Mouse (Mus musculus): ENCODE data around the gene Foxg1. TPM values are rescaled to one million over a fixed set of nuclear protein-coding genes. Genes with fewer than 3 reads are reported as not detected.

Foxg1 gene
- polyA plus RNA-seq, 1 experiment from 2014 or later: 0.71 TPM

DNA sequence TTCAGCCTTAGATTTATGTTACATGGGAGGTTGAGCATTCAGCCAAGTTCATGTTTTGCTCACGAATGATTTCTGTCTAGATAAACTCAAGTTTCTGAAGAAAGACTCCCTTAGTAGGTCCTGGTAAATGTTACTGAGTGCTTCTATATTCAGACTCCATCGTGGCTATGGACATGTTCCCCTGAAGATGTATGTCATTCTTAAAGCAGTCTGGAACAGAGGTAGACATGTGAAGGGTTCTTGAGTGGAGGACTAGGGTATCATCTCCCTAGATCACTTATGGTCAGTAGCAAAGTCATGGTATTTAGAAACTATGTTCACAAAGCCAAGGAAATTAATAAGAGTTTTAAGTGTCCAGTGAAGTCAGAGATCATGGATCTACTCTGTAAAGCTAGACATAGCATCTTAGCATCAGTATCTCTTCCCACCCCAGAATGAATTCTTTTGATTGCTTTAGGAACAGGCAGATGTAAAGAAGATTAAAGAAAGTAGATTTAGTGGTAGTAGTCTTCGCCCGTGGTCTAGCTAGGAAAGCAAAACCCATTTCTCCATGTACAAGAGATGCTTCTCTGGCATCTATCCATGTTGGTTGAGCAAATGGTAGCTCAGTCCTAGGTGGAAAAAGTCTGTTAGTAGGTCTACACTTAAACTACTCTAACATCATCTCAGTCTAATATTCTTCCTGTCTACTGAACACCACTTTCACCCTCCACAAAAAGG, 15.1 kb downstream of the Foxg1 start:
- Histone ChIP-seq H3K9ac (no peak overlapping the region), H3K27me3 (peaks cover 70% of the 10 kb centered on the region), H3K27ac (replicated peaks) (no peak overlapping the region), H3K36me3 (no peaks in the 10 kb centered on the region), H3K4me3 (replicated peaks) (no peak overlapping the region), H3K4me2 (replicated peaks) (no peak overlapping the region), H3K9me3 (replicated peaks) (no peaks in the 10 kb centered on the region), H3K4me1 (peaks cover 11% of the 10 kb centered on the region)
- WGBS: 18% methylated on average over 4 of the region's 4 CpGs
- ATAC-seq (ENCODE audit: insufficient number of reproducible peaks, low FRiP score, low TSS enrichment, low read depth): no peak

DNA sequence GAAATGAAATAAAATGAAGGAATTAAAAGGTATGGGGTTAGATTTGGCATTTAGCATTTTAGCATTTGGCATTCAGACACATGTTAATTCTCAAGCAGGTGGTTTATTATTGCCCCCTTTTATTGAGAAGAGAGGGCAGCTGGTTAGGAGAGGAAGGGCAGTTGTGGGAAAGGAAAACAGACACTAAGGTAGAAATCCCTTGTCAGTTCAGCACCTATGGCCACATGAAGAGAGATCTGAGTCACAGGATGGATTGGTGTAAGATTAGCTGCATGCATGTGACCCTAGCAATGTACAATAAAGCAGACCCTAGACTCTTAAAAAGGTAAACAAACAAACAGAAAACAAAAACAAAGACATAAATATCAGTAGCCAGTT, 15.7 kb downstream of the Foxg1 start:
- no peaks in the 10 kb centered on the region for H3K9me3 ChIP-seq (replicated peaks)
- H3K27me3 ChIP-seq: peaks cover 71% of the 10 kb centered on the region
- H3K9ac ChIP-seq: no peak overlapping the region
- H3K4me1 ChIP-seq: peaks cover 11% of the 10 kb centered on the region
- ATAC-seq (ENCODE audit: insufficient number of reproducible peaks, low FRiP score, low TSS enrichment, low read depth): no peak
- H3K4me3 ChIP-seq (replicated peaks): no peak overlapping the region
- no peak overlapping the region for H3K4me2 ChIP-seq (replicated peaks)
- H3K36me3 ChIP-seq: no peaks in the 10 kb centered on the region
- H3K27ac ChIP-seq (replicated peaks): no peak overlapping the region

DNA sequence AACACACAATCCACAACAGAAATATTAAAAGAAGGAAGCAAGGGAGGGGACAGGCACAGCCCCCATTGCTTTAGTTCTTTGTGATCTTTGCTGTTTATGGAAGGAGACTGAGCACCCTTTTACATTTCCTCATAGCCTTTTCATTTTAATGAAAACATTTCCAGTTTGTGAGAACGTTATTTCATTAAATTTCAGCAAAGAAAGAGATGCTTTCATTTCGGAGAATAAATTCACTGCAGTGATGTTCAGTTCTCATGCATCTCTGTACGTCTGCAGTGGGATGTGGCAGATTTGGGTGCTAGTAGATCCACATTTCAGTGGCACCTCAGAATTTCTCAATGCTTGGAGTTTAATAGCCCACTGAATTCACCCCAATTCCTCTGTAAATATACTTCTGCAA, 16.2 kb downstream of the Foxg1 start:
- H3K36me3 ChIP-seq: no peaks in the 10 kb centered on the region
- peaks cover 74% of the 10 kb centered on the region for H3K27me3 ChIP-seq
- ATAC-seq (ENCODE audit: insufficient number of reproducible peaks, low FRiP score, low TSS enrichment, low read depth): no peak
- H3K9me3 ChIP-seq (replicated peaks): no peaks in the 10 kb centered on the region
- no peak overlapping the region for H3K4me2 ChIP-seq (replicated peaks)
- WGBS: 22% methylated on average over 3 of the region's 3 CpGs
- H3K9ac ChIP-seq: no peak overlapping the region
- H3K4me3 ChIP-seq (replicated peaks): no peak overlapping the region
- H3K27ac ChIP-seq (replicated peaks): no peak overlapping the region
- H3K4me1 ChIP-seq: peaks cover 11% of the 10 kb centered on the region

DNA sequence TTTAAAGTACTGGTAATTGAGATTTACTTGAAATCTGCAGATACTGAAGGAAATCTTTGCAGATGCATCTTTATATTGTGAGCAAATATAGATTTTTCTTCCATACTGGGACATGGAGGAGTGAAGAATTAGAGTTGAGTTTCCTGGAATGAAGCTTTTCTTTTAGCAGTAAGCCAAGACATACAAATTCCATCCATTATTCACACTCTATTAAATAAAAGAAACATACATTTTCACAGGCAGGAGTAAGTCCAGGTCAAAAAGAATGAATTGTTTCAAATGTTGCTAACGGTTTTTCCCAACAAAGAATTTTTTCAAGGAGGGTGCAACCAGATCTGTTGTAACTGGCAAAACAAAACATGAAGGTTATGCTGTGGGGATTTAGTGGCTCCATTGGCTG, 17.2 kb downstream of the Foxg1 start:
- Histone ChIP-seq H3K4me1 (peaks cover 11% of the 10 kb centered on the region), H3K36me3 (no peaks in the 10 kb centered on the region), H3K27ac (replicated peaks) (no peak overlapping the region), H3K4me2 (replicated peaks) (no peak overlapping the region), H3K9me3 (replicated peaks) (no peaks in the 10 kb centered on the region), H3K9ac (no peak overlapping the region), H3K4me3 (replicated peaks) (no peak overlapping the region), H3K27me3 (peaks cover 72% of the 10 kb centered on the region)
- 3% methylated on average over 1 of the region's 1 CpGs for WGBS
- no peak for ATAC-seq (ENCODE audit: insufficient number of reproducible peaks, low FRiP score, low TSS enrichment, low read depth)

DNA sequence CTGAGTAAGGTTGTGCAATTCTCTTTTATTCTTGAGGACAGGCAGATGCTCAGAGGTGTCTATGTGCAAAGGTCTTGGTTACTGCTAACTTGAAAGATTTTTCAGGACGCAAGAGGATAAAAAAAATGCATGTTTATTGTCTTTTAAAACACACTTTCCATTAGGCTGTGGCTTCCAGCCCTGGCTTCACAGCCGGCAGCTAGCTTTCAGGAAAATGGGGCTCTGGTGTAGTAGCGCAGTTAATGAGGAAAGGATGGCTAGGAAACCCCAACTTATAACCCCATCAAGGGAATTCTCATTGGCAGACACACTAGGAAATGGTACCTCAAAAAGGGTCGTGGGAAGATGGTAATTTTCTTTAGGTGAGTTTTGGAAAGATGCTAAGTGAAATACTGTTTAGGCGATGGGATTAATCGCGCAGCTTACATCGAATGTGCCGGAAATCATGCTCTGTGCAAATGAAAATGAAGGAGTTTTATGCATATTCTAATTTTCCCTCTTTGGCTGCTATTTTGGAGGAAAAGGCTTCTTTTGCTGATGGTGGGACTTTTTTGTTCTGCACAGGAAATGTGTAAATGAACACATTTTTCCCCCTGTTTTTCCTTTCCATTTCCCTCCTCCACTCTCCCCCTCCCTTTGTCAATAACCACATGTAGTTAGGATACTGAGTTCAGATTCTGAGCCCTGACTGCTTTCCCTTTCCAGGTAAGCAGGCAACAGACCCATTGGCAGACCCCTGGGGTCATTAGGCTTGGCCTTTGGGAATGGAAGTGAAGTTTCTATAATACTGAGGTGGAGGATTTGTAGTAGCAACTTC, 17.8 kb downstream of the Foxg1 start:
- WGBS: 4% methylated on average over 9 of the region's 9 CpGs
- H3K9me3 ChIP-seq (replicated peaks): no peaks in the 10 kb centered on the region
- H3K27ac ChIP-seq (replicated peaks): no peak overlapping the region
- peak overlapping the region; percentile 46; the same call in 1 of the 2 replicates for H3K4me3 ChIP-seq (replicated peaks)
- no peak overlapping the region for H3K4me2 ChIP-seq (replicated peaks)
- peaks cover 70% of the 10 kb centered on the region for H3K27me3 ChIP-seq
- H3K4me1 ChIP-seq: peaks cover 11% of the 10 kb centered on the region
- H3K9ac ChIP-seq: no peak overlapping the region
- no peaks in the 10 kb centered on the region for H3K36me3 ChIP-seq
- ATAC-seq (ENCODE audit: insufficient number of reproducible peaks, low FRiP score, low TSS enrichment, low read depth): no peak

DNA sequence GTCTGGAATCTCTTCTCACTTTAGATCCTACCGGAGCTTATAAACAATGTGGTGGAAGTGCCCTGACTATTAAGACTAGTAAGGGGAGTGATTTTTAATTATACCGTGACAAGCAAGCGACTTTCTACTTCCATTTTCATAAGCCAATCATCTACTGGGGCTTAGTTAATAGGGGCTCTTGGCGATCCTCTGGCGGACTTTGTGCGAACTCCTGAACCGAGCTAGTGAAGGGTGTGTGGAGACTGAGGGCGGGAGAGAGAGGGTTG, 18.3 kb downstream of the Foxg1 start:
- peaks cover 67% of the 10 kb centered on the region for H3K27me3 ChIP-seq
- peaks cover 11% of the 10 kb centered on the region for H3K4me1 ChIP-seq
- H3K4me3 ChIP-seq (replicated peaks): peak overlapping the region; percentile 46
- WGBS: 0% methylated on average over 8 of the region's 8 CpGs
- peak overlapping the region; percentile 91 for H3K4me2 ChIP-seq (replicated peaks)
- no peaks in the 10 kb centered on the region for H3K36me3 ChIP-seq
- no peak overlapping the region for H3K27ac ChIP-seq (replicated peaks)
- no peak overlapping the region for H3K9ac ChIP-seq
- ATAC-seq (ENCODE audit: insufficient number of reproducible peaks, low FRiP score, low TSS enrichment, low read depth): peak; percentile 77; the same call in 1 of the 2 replicates
- H3K9me3 ChIP-seq (replicated peaks): no peaks in the 10 kb centered on the region

DNA sequence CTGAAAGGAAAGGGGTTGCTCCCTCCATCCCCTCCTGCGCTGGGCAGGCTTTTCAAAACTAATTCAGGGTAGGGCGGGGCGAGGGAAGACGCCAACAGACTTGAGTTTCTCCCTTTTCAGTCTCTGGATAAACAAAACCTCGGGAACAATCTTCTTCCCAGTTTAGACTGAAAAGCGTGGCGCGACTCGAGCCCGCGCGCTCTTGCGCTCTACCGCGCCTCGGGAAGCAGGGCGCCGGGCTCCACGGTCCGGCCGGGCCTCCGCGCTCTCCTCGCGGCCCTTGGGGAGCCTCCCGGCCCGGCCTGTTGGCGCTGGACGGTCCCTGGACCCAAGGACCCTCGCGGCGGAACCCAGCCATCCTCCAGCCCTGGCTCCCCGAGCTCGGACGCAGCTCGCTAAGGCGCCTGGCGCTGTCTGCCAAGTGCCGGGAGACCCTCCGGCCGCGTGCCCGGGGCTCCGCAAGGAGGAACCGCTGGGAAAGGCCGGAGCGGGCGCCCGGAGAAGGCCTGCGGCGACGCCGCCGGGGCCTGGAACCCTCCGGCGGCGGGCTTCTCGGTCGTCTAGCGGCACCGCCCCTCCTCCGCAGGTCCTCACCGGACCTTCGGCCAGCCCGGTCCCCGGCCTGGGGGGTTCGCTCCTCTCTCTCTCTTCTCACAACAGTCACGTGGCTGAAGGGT, 18.8 kb downstream of the Foxg1 start:
- under 1% methylated on average over 68 of the region's 68 CpGs for WGBS
- peak overlapping the region; percentile 18; the same call in 1 of the 2 replicates for H3K9ac ChIP-seq
- peak; percentile 77 for ATAC-seq (ENCODE audit: insufficient number of reproducible peaks, low FRiP score, low TSS enrichment, low read depth)

DNA sequence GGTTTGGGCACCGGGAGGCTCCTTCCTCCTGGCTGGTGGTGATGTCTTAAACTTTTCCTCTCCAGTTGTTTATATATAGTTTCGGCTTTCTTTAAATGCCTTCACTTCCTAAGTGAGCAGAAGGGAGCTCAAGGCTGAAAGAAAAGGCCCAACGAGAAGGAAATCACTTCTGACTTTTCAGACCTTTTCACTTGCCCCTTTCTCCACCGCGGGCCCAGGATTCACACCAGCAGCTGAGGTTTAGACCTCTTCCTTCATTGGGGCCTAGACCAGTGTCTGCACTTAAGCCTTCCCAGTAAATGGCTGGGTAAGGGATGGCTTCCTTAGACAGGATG, 19.3 kb downstream of the Foxg1 start:
- peak overlapping the region; percentile 91 for H3K4me2 ChIP-seq (replicated peaks)
- no peaks in the 10 kb centered on the region for H3K9me3 ChIP-seq (replicated peaks)
- 0 out of 2 replicates have a peak overlapping the region, but pooled peaks have one; percentile 18 for H3K9ac ChIP-seq
- H3K27ac ChIP-seq (replicated peaks): no peak overlapping the region
- no peaks in the 10 kb centered on the region for H3K36me3 ChIP-seq
- no peak for ATAC-seq (ENCODE audit: insufficient number of reproducible peaks, low FRiP score, low TSS enrichment, low read depth)
- 2% methylated on average over 5 of the region's 5 CpGs for WGBS
- peaks cover 62% of the 10 kb centered on the region for H3K27me3 ChIP-seq
- peak overlapping the region; percentile 46 for H3K4me3 ChIP-seq (replicated peaks)
- H3K4me1 ChIP-seq: peaks cover 11% of the 10 kb centered on the region

More for the DNA sequence above, 18.8 kb downstream of the Foxg1 start:
- Histone ChIP-seq H3K4me3 (replicated peaks) (peak overlapping the region; percentile 46), H3K4me2 (replicated peaks) (peak overlapping the region; percentile 91), H3K4me1 (peaks cover 11% of the 10 kb centered on the region), H3K36me3 (no peaks in the 10 kb centered on the region), H3K27ac (replicated peaks) (no peak overlapping the region), H3K27me3 (peaks cover 65% of the 10 kb centered on the region), H3K9me3 (replicated peaks) (no peaks in the 10 kb centered on the region)

DNA sequence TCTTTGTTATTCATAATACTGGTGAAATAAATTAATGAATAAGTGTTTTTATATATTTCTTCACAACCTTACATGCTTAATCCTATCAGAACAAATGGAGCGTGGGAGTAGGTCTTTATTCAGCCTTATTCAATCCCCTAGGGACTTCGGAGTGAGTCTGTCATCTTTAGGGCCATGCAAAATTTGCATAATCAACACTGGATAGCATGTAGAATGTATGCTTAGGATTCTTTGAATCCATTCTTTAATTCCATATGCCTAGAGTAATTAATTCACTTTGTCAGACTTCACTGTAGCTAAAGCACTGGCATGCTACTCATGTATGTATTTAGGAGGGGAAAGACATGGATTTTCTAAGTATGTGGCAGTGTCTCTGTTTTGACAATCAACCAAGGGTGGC, 27.4 kb downstream of the Foxg1 start:
- Histone ChIP-seq H3K36me3 (no peaks in the 10 kb centered on the region), H3K4me2 (replicated peaks) (no peak overlapping the region), H3K4me3 (replicated peaks) (no peak overlapping the region), H3K4me1 (no peaks in the 10 kb centered on the region), H3K9ac (no peak overlapping the region), H3K27ac (replicated peaks) (no peak overlapping the region), H3K27me3 (peaks cover 2% of the 10 kb centered on the region; the same call in 1 of the 2 replicates), H3K9me3 (replicated peaks) (no peaks in the 10 kb centered on the region)
- ATAC-seq (ENCODE audit: insufficient number of reproducible peaks, low FRiP score, low TSS enrichment, low read depth): no peak
- 70% methylated on average over 2 of the region's 2 CpGs for WGBS

DNA sequence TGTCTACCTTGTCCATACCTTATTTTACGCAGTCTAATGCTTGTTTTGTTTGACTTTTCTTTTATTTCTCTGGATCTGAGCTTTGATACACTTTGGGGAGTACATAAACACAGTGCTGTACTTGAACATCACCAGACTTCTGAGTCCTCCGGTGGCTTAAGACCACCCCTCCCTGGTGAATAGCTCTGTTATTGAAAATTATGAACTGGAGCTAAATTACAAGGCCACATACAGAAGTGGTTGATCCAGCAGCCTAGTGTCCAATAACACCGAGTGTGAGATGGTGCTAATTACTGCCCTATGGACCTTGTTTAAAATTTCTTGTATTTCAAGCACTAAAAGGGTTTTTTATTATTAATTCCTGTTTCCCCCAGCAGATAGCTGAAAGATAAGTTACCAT, 35.5 kb downstream of the Foxg1 start:
- no peak for ATAC-seq (ENCODE audit: insufficient number of reproducible peaks, low FRiP score, low TSS enrichment, low read depth)
- no peaks in the 10 kb centered on the region for H3K36me3 ChIP-seq
- H3K4me2 ChIP-seq (replicated peaks): no peak overlapping the region
- H3K4me3 ChIP-seq (replicated peaks): no peak overlapping the region
- H3K27ac ChIP-seq (replicated peaks): no peak overlapping the region
- no peaks in the 10 kb centered on the region for H3K4me1 ChIP-seq
- no peak overlapping the region for H3K9ac ChIP-seq
- H3K27me3 ChIP-seq: no peaks in the 10 kb centered on the region
- H3K9me3 ChIP-seq (replicated peaks): no peaks in the 10 kb centered on the region
- 49% methylated on average over 3 of the region's 3 CpGs for WGBS

Data from embryonic facial prominence, embryonic 15.5 days (tissue).